34 mouse cellular contexts compared by ENCODE assay signal in genomic region chr3:148564716-148565115, GRCm38 (mm10).
"Had no signal": no experiment of that assay in that cellular context is flagged by ENCODE, and none has a peak within 500 bp of the region (broad histone marks: within the 10 kb centered on the region; RNA-seq: fewer than 3 reads in every experiment).

No protein-coding gene starts in this region.

- H3K9ac ChIP-seq: heart, embryonic 13.5 days; heart, embryonic 15.5 days; hindbrain, embryonic 12.5 days; hindbrain, embryonic 13.5 days; hindbrain, embryonic 14.5 days; hindbrain, embryonic 15.5 days; intestine, embryonic 15.5 days; kidney, embryonic 15.5 days had no signal

- H3K27me3 ChIP-seq: heart, embryonic 13.5 days; heart, embryonic 15.5 days; hindbrain, embryonic 12.5 days; hindbrain, embryonic 13.5 days; hindbrain, embryonic 15.5 days; intestine, embryonic 15.5 days; kidney, embryonic 15.5 days had no signal

- H3K9me3 ChIP-seq: heart, embryonic 10.5 days; heart, embryonic 13.5 days; heart, embryonic 15.5 days; hindbrain, embryonic 10.5 days; hindbrain, embryonic 12.5 days; hindbrain, embryonic 13.5 days; hindbrain, embryonic 15.5 days; intestine, embryonic 15.5 days; kidney, embryonic 15.5 days had no signal

- DNase-seq: heart, postnatal 10 days; heart, postnatal 14 days; heart, postnatal 36 days; heart, postnatal 4 days; kidney, adult 11 months; kidney, adult 18-20 months; kidney, adult 2 months; kidney, adult 8-10 months; kidney, adult 9 months; kidney, postnatal 10 days; kidney, postnatal 14 days; kidney, postnatal 25 days; kidney, postnatal 36 days; kidney, postnatal 4 days; layer of hippocampus, adult 9-11 months; layer of hippocampus, postnatal 36 days had no signal

- H3K27ac ChIP-seq: heart, embryonic 10.5 days; heart, embryonic 13.5 days; heart, embryonic 15.5 days; hindbrain, embryonic 10.5 days; hindbrain, embryonic 12.5 days; hindbrain, embryonic 13.5 days; hindbrain, embryonic 14.5 days; hindbrain, embryonic 15.5 days; hindbrain, postnatal 0 days; intestine, embryonic 15.5 days; kidney, embryonic 15.5 days; kidney, postnatal 0 days; layer of hippocampus, adult 2 months had no signal

- H3K4me2 ChIP-seq: heart, embryonic 11.5 days; heart, embryonic 13.5 days; heart, embryonic 15.5 days; hindbrain, embryonic 12.5 days; hindbrain, embryonic 13.5 days; hindbrain, embryonic 14.5 days; hindbrain, embryonic 15.5 days; intestine, embryonic 15.5 days; kidney, embryonic 15.5 days had no signal

- H3K36me3 ChIP-seq: heart, embryonic 10.5 days; heart, embryonic 13.5 days; heart, embryonic 15.5 days; hindbrain, embryonic 10.5 days; hindbrain, embryonic 12.5 days; hindbrain, embryonic 13.5 days; hindbrain, embryonic 15.5 days; intestine, embryonic 15.5 days; kidney, embryonic 15.5 days had no signal

- H3K4me3 ChIP-seq: heart, embryonic 10.5 days; heart, embryonic 13.5 days; heart, embryonic 15.5 days; hindbrain, embryonic 10.5 days; hindbrain, embryonic 12.5 days; hindbrain, embryonic 13.5 days; hindbrain, embryonic 15.5 days; intestine, embryonic 15.5 days; kidney, embryonic 15.5 days; layer of hippocampus, adult 2 months had no signal

- ATAC-seq: hindbrain, embryonic 16.5 days; hindbrain, postnatal 0 days; inflammation-experienced regulatory T-cells, adult 6 months; intestine, embryonic 15.5 days; intestine, embryonic 16.5 days; intestine, postnatal 0 days had no signal

- H3K4me1 ChIP-seq: heart, embryonic 10.5 days; heart, embryonic 13.5 days; heart, embryonic 15.5 days; hindbrain, embryonic 10.5 days; hindbrain, embryonic 12.5 days; hindbrain, embryonic 13.5 days; hindbrain, embryonic 15.5 days; intestine, embryonic 15.5 days; kidney, embryonic 15.5 days had no signal
